Mouse (Mus musculus) E14TG2a.4 (cell line): ENCODE results near the gene Gm20388.
A peak's percentile ranks its signal among the peaks of the same experiment; 100 is the strongest.

Experiments
- H3K27me3 ChIP-seq: 2 replicates; pipeline ENCODE4 v1.6.1; 2014; ENCODE audit warnings: low read length, control low read depth; ENCODE audit not compliant: insufficient read depth
- H3K36me3 ChIP-seq: 2 replicates; pipeline ENCODE4 v1.6.1; 2014; ENCODE audit warnings: low read length, control low read depth; ENCODE audit not compliant: insufficient read depth
- H3K4me1 ChIP-seq: replicated peaks from 2 replicates; pipeline ENCODE4 v1.6.1; 2014; ENCODE audit warnings: low read depth, low read length, control low read depth
- H3K4me3 ChIP-seq: replicated peaks from 2 replicates; pipeline ENCODE4 v1.5.1; 2014; ENCODE audit warnings: mild to moderate bottlenecking, low read length
- H3K9me3 ChIP-seq: 2 replicates; pipeline ENCODE4 v1.6.1; 2014; ENCODE audit warnings: low read length, control low read depth
- CTCF ChIP-seq: conservative IDR thresholded peaks from 2 replicates; pipeline ENCODE4 v1.5.1; 2014; ENCODE audit warnings: low read length
- NANOG ChIP-seq: IDR thresholded peaks from 2 replicates; pipeline ENCODE4 v1.6.1; 2014; ENCODE audit warnings: borderline replicate concordance, low read length, mixed read lengths
- POU5F1 ChIP-seq: IDR thresholded peaks from 2 replicates; pipeline ENCODE4 v1.6.1; 2014; ENCODE audit warnings: low read length, borderline replicate concordance

Gm20388 gene

DNA sequence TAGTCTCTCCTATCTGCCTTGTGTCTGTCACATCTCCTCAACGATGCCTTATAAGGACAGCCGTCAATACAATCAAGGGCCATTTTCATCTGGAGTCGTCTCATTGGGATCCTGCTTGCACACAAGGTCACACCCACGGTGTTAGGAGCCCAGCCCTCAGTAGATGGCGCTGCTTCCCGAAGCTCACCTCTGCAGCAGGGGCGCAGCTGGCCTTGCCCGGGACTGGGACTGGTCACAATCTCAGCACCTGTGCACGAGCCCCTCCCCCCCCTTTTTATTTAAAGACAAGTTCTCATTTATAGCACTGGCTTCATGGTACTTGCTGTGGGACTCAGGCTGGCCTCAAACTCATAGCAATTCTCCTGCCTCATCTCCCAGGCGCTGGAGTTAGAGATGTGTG, 773.0 kb downstream of the Gm20388 start:
- Histone ChIP-seq H3K4me1 (peaks cover 19% of the 10 kb centered on the region), H3K9me3 (no peaks in the 10 kb centered on the region), H3K36me3 (no peaks in the 10 kb centered on the region), H3K4me3 (peak overlapping the region; percentile 49), H3K27me3 (peaks cover 29% of the 10 kb centered on the region)
- peak; percentile 51 for TF ChIP-seq CTCF
- no peak for TF ChIP-seq NANOG
- TF ChIP-seq POU5F1, result no peak

DNA sequence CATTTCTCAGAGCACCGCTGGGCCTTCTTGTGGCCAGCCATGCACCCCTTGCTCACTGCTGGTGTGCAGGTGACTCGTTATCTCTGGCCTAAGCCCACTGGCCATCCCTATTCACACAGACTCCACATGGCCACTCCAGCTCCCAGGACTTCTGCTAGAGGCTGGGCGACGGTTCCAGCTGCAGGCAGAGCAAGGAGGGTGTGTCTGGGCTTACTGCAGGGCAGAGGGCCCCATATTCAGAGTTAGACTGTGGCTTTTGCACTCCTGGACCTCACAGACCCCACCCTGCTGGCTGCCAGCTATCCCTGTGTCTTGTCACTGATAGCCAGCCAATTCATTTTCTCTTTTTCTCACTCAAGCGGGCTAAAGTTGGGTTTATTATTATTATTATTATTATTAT, 773.4 kb downstream of the Gm20388 start:
- Histone ChIP-seq H3K4me3 (peak overlapping the region; percentile 49), H3K36me3 (no peaks in the 10 kb centered on the region), H3K9me3 (no peaks in the 10 kb centered on the region), H3K4me1 (peaks cover 16% of the 10 kb centered on the region), H3K27me3 (peaks cover 34% of the 10 kb centered on the region)
- TF ChIP-seq NANOG, result no peak
- no peak for TF ChIP-seq CTCF
- no peak for TF ChIP-seq POU5F1

DNA sequence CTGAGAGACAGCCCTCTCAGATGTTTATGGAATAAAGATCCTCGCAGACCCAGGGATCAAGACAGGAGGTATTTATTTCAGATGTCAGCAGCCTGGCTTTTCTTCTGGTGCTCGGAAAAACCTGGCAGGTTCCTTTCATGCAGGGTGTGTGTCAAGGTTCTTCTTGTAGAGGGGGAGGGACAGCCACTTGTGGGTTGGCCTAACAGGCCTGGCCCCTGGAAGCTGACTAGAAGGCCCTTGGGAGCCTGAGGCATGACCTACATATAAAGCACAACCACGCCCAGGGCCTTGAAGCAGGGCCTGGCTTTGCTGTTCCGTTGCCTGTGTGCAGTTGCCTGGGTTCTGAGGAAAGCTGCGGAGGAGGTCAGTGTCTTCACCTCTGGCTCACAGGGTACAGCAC, 774.5 kb downstream of the Gm20388 start:
- H3K27me3 ChIP-seq, result peaks cover 35% of the 10 kb centered on the region
- H3K9me3 ChIP-seq, result no peaks in the 10 kb centered on the region
- H3K4me1 ChIP-seq, result peaks cover 16% of the 10 kb centered on the region
- H3K4me3 ChIP-seq, result no peak overlapping the region
- H3K36me3 ChIP-seq, result no peaks in the 10 kb centered on the region
- no peak for TF ChIP-seq POU5F1
- TF ChIP-seq NANOG, result no peak
- TF ChIP-seq CTCF, result no peak

DNA sequence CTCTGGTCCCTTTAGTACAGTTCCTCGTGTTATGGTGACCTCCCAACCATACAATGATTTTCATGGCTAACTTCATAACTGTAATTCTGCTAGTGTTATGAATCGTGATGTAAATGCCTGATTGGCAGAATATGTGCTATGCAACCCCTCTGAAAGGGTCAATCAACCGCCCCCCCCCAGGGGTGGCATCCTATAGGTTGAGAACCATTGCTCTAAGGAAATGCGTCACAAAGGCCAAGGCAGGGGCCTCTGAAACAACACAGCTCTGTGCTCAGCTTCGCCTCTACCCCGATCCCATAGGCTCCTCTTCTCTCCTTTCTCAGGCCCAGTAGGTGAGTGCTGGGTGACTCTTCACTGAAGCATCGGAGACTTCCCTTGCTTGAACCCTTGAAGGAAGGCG, 775.0 kb downstream of the Gm20388 start:
- H3K4me3 ChIP-seq, result no peak overlapping the region
- TF ChIP-seq CTCF, result no peak
- TF ChIP-seq POU5F1, result no peak
- TF ChIP-seq NANOG, result no peak
- H3K9me3 ChIP-seq, result no peaks in the 10 kb centered on the region
- no peaks in the 10 kb centered on the region for H3K36me3 ChIP-seq
- peaks cover 16% of the 10 kb centered on the region for H3K4me1 ChIP-seq
- peaks cover 40% of the 10 kb centered on the region for H3K27me3 ChIP-seq

DNA sequence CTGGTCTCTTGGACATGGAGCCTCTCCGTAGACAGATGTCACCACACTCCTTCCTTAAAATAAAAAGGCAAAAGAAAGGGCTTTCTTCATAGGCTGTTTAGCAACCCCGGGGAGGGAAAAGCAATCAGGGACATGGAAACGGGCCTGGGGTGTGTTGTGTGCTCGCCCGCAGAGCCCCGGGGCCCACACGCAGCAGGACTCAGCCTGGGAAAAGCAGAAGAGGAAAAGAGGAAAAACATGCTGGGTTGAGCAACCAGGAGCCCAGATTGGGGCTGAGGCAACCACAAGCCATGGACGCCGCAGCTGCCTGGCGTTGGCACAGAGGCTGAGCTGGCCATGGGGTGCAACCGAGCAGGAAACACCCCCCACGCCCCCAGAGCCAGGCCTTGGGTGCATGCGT, 775.4 kb downstream of the Gm20388 start:
- H3K4me3 ChIP-seq, result no peak overlapping the region
- H3K27me3 ChIP-seq, result peaks cover 40% of the 10 kb centered on the region
- no peaks in the 10 kb centered on the region for H3K36me3 ChIP-seq
- no peaks in the 10 kb centered on the region for H3K9me3 ChIP-seq
- H3K4me1 ChIP-seq, result peaks cover 16% of the 10 kb centered on the region
- no peak for TF ChIP-seq POU5F1
- TF ChIP-seq CTCF, result no peak
- TF ChIP-seq NANOG, result no peak

DNA sequence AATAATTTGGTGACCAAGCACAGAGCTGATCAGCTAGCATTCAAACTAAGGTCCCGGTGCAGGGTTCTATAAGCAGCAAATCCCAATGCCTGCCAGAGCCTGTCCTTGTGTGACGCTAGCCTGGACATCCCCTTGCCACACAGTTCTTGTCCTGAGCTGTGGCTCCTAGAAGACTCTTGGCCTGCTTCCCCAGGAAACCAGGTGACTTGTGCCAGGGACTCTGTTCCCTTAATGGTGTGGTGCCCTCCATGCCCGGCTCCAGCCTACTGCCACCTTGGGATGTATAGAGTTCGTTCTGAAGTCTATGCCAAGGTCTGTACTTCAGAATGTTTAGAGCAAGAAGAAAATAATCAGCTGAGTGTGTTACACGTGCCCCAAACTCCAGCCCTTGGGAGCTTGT, 775.9 kb downstream of the Gm20388 start:
- Histone ChIP-seq H3K9me3 (no peaks in the 10 kb centered on the region), H3K4me1 (peaks cover 16% of the 10 kb centered on the region), H3K36me3 (no peaks in the 10 kb centered on the region), H3K4me3 (no peak overlapping the region), H3K27me3 (peaks cover 40% of the 10 kb centered on the region)
- TF ChIP-seq CTCF, result no peak
- no peak for TF ChIP-seq NANOG
- TF ChIP-seq POU5F1, result no peak

DNA sequence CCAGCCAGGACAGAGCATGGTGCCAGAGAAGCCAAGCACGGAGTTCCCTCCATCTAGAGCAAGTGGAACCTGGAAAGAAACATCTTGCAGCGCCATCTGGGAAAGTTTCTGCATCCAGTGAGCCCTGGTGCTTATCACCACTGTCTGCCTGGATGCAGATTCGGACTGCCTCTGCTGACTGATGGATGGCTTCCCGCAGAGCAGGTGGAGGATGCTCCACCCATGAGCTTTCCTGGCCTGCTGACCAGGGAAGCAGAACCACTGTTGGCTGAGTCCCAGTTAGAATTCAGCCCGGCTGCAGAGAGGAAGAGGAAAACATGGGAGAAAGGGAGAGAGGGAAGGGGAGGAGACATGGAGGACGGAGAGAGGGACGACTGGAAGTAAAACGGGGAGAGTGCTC, 777.1 kb downstream of the Gm20388 start:
- TF ChIP-seq POU5F1 (no peak), CTCF (no peak), NANOG (no peak)
- Histone ChIP-seq H3K4me1 (peaks cover 16% of the 10 kb centered on the region), H3K9me3 (no peaks in the 10 kb centered on the region), H3K4me3 (no peak overlapping the region), H3K27me3 (peaks cover 32% of the 10 kb centered on the region), H3K36me3 (no peaks in the 10 kb centered on the region)

DNA sequence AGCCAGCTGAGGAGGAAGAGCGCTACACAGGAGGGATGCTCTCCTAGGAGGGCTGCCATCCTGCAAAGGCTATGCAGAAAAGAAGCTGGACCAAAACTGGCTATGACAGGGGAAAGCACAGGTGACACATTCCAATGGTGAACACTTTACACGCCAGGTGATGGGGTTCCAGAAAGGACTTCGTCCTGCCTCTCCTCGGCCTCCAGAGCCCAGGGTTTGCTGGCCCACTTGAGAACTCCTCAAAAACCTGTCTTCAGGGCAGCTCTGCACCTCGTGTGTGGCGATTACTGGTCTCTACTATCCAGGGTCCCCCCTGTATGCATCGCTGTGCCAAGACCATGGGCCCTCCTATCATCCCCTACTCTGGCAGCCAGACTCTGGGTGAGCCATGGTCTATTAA, 777.9 kb downstream of the Gm20388 start:
- no peak for TF ChIP-seq NANOG
- no peak for TF ChIP-seq CTCF
- no peak for TF ChIP-seq POU5F1
- no peak overlapping the region for H3K4me3 ChIP-seq
- H3K27me3 ChIP-seq, result peaks cover 30% of the 10 kb centered on the region
- no peaks in the 10 kb centered on the region for H3K9me3 ChIP-seq
- no peaks in the 10 kb centered on the region for H3K36me3 ChIP-seq
- peaks cover 13% of the 10 kb centered on the region for H3K4me1 ChIP-seq

DNA sequence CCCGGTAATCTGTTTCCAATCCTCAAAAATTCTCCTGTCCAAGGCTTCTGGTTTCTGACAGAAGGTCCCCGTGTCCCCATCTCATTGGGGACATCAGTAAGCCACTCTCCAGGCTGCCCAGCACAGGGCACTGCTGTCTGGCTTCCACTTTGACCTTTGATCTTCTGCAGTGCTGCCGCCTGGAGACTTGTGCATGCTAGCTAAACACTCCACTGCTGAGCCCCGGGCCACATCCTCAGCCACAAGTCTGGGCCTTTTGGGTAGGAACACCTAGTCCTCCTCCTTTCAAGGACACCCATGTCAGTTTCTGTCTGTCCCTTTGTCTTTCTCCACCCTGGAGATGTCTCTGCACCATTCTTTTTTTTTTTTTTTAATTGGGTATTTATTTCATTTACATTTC, 782.3 kb downstream of the Gm20388 start:
- peaks cover 11% of the 10 kb centered on the region for H3K4me1 ChIP-seq
- peaks cover 23% of the 10 kb centered on the region for H3K27me3 ChIP-seq
- no peaks in the 10 kb centered on the region for H3K36me3 ChIP-seq
- TF ChIP-seq CTCF, result no peak
- no peak for TF ChIP-seq NANOG
- no peak for TF ChIP-seq POU5F1
- no peak overlapping the region for H3K4me3 ChIP-seq
- no peaks in the 10 kb centered on the region for H3K9me3 ChIP-seq

DNA sequence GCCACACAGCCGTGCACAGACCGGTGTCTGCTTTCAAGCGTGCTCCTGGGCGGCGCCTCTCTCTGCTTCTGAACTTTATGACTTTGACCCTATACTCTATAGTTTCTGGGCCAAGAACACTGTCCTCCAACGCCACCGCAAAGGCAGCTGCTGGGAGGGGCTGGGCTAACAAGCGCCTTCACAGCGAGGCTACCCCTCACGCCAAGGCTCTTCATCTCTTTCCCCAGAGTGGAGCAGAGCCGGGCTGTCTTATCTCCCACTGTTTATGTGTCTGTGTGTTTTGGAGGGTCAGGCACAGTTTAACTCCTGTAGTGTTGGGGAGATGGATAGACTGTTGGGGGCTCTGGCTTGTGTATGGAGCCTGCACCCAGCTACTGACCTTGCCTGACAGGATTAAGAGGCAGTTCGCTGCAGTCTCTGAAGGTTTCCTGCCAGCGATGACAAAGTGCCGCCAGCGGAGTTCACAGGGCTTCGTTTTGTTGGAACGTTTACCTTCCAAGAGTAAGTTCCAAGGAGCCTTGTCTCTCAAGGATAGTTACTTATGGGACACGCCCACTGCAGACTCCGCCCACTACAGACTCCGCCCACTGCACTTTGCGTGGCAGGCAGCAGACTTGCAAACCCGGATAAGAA, 783.3 kb downstream of the Gm20388 start:
- peaks cover 11% of the 10 kb centered on the region for H3K4me1 ChIP-seq
- peaks cover 12% of the 10 kb centered on the region for H3K27me3 ChIP-seq
- H3K9me3 ChIP-seq, result no peaks in the 10 kb centered on the region
- TF ChIP-seq CTCF, result no peak
- no peaks in the 10 kb centered on the region for H3K36me3 ChIP-seq
- peak overlapping the region; percentile 41; the same call in 1 of the 2 replicates for H3K4me3 ChIP-seq
